Mouse (Mus musculus) G1E (cell line): ENCODE results near the gene Iqch.

Experiments
- CTCF ChIP-seq: IDR thresholded peaks from 2 replicates; pipeline ENCODE4 v1.5.1; 2012; ENCODE audit warnings: low read depth, low read length, inconsistent platforms, mixed read lengths
- GATA1 ChIP-seq: IDR thresholded peaks from 2 replicates; pipeline ENCODE4 v1.6.1; 2012; ENCODE audit warnings: borderline replicate concordance, low read length, inconsistent platforms, mixed read lengths
- GATA2 ChIP-seq: IDR thresholded peaks from 2 replicates; pipeline ENCODE4 v1.6.1; 2012; ENCODE audit warnings: low read depth, low read length, inconsistent platforms, borderline replicate concordance
- POLR2AphosphoS5 ChIP-seq: IDR thresholded peaks from 2 replicates; pipeline ENCODE4 v1.6.1; 2012; ENCODE audit warnings: low read depth, low read length, inconsistent platforms; ENCODE audit not compliant: insufficient replicate concordance
- TAL1 ChIP-seq: conservative IDR thresholded peaks from 2 replicates; pipeline ENCODE4 v1.6.1; 2012; ENCODE audit warnings: low read depth, low read length, inconsistent platforms, mixed read lengths

GRCm38 (mm10) chr9:63636113-63636512, 33.8 kb upstream of the Iqch start:
- TF ChIP-seq GATA1 = no peak
- no peak for TF ChIP-seq CTCF
- TF ChIP-seq POLR2AphosphoS5 = no peak
- TF ChIP-seq GATA2 = no peak
- TF ChIP-seq TAL1 = no peak
